Mouse (Mus musculus): ENCODE data around the gene Pip4k2b. TPM values are rescaled to one million over a fixed set of nuclear protein-coding genes. Genes with fewer than 3 reads are reported as not detected.

Gene Pip4k2b
- polyA plus RNA-seq, 1 experiment = 30.1 TPM

DNA sequence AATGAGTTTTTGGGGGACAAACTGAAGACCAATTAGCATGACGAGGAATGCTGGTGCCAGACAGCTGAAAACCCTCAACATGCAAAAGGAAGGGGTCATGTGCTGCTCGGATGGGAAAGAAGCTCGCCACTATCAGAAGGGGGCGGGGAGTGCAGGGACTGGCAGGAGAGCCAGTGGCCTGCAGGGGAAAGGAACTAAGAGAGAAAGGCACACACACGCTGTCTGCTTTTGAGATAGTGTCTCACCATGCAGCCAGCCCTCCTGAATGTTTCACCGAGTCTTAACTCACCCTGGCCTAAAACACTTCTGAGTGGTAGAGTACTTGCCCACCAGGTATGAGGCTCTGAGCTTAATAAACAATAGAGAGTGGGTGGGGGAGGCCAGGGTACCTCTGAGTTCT lies 14.4 kb upstream of the Pip4k2b start:
- Histone ChIP-seq H3K79me2 (ENCODE audit: control insufficient read depth, insufficient read depth) (peaks cover 17% of the 10 kb centered on the region), H3ac (ENCODE audit: control insufficient read depth, insufficient read length) (no peak overlapping the region), H3K4me3 (no peak overlapping the region), H3K4me2 (ENCODE audit: low read depth) (no peak overlapping the region), H3K36me3 (ENCODE audit: control insufficient read depth, insufficient read depth) (peaks cover 47% of the 10 kb centered on the region), H3K27me3 (ENCODE audit: control insufficient read depth, insufficient read depth, insufficient read length) (no peaks in the 10 kb centered on the region)
- TF ChIP-seq CEBPB (IDR thresholded peaks at IDR 0.05; ENCODE audit: insufficient read depth, poor library complexity, severe bottlenecking) (no peak), POLR2AphosphoS2 (IDR thresholded peaks at IDR 0.05; ENCODE audit: insufficient read length, low read depth) (no peak), MAX (IDR thresholded peaks at IDR 0.05; ENCODE audit: low read depth) (no peak), TCF3 (IDR thresholded peaks at IDR 0.05; ENCODE audit: insufficient read length, low read depth) (no peak)

DNA sequence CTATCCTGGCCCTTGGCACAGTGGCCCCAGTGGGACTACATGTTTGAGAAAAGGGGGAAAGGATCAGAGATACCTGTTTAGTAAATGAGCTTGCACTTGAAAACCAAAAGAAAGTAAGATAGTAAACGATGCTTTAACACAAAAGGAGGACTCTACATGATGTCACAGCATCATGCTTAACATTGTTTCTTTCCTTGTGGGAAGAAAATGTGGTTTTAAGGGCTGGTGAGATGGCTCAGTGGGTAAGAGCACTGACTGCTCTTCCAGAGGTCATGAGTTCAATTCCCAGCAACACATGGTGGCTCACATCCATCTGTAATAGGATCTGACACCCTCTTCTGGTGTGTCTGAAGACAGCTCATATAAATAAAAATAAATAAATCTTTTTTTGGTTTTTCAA lies 13.6 kb upstream of the Pip4k2b start:
- H3K4me2 ChIP-seq (ENCODE audit: low read depth) = no peak overlapping the region
- H3K4me3 ChIP-seq = no peak overlapping the region
- peaks cover 54% of the 10 kb centered on the region for H3K36me3 ChIP-seq (ENCODE audit: control insufficient read depth, insufficient read depth)
- no peak for TF ChIP-seq MYOG (IDR thresholded peaks at IDR 0.05; ENCODE audit: control insufficient read depth in 1 of 3, insufficient read depth in 1 of 3, insufficient read length in 2 of 3, low read depth in 2 of 3)
- TF ChIP-seq REST (IDR thresholded peaks at IDR 0.05; ENCODE audit: insufficient read depth, insufficient read length) = no peak
- TF ChIP-seq SRF (IDR thresholded peaks at IDR 0.05; ENCODE audit: control insufficient read depth, insufficient read length, low read depth) = no peak
- no peak for TF ChIP-seq USF1 (IDR thresholded peaks at IDR 0.05; ENCODE audit: low read depth)
- no peak for TF ChIP-seq MYOD1 (IDR thresholded peaks at IDR 0.05; ENCODE audit: control insufficient read depth in 1 of 3, insufficient read length in 2 of 3, low read depth in 2 of 3)
- TF ChIP-seq MAX (IDR thresholded peaks at IDR 0.05; ENCODE audit: low read depth) = no peak
- no peak for TF ChIP-seq POLR2AphosphoS2 (IDR thresholded peaks at IDR 0.05; ENCODE audit: insufficient read length, low read depth)
- no peak for TF ChIP-seq TCF12 (IDR thresholded peaks at IDR 0.05; ENCODE audit: insufficient read depth, poor library complexity, severe bottlenecking)
- no peak for TF ChIP-seq CEBPB (IDR thresholded peaks at IDR 0.05; ENCODE audit: insufficient read depth, poor library complexity, severe bottlenecking)
- TF ChIP-seq E2F4 (IDR thresholded peaks at IDR 0.05; ENCODE audit: insufficient read depth) = no peak
- no peak for TF ChIP-seq TCF3 (IDR thresholded peaks at IDR 0.05; ENCODE audit: insufficient read length, low read depth)
- no peak for TF ChIP-seq POLR2A (IDR thresholded peaks at IDR 0.05; ENCODE audit: insufficient read length, low read depth)
- no peaks in the 10 kb centered on the region for H3K27me3 ChIP-seq (ENCODE audit: control insufficient read depth, insufficient read depth, insufficient read length)
- peaks cover 8% of the 10 kb centered on the region for H3K79me2 ChIP-seq (ENCODE audit: control insufficient read depth, insufficient read depth)
- H3ac ChIP-seq (ENCODE audit: control insufficient read depth, insufficient read length) = no peak overlapping the region

DNA sequence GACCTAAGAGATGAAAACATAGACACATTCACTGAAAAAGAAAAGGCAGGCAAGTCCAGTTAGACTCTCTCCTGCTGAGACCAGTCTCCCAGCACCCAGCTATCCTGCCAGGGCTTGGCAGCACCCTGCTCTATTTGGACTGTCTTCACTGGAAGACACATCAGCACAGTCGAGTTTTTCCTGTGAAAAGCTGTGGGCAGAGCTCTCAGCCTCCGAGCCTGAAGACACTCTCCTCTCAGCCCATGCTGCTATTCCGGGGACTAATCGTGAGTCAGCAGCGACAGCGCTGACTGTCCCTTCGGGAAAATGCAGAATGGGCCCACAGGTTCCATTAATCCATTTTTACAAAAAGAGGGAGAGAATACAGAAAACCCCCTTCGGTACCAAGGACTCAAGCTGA lies 8.8 kb upstream of the Pip4k2b start:
- no peaks in the 10 kb centered on the region for H3K79me2 ChIP-seq (ENCODE audit: control insufficient read depth, insufficient read depth)
- no peak for TF ChIP-seq REST (IDR thresholded peaks at IDR 0.05; ENCODE audit: insufficient read depth, insufficient read length)
- no peak for TF ChIP-seq E2F4 (IDR thresholded peaks at IDR 0.05; ENCODE audit: insufficient read depth)
- TF ChIP-seq SRF (IDR thresholded peaks at IDR 0.05; ENCODE audit: control insufficient read depth, insufficient read length, low read depth) = no peak
- TF ChIP-seq TCF3 (IDR thresholded peaks at IDR 0.05; ENCODE audit: insufficient read length, low read depth) = no peak
- TF ChIP-seq POLR2AphosphoS2 (IDR thresholded peaks at IDR 0.05; ENCODE audit: insufficient read length, low read depth) = no peak
- TF ChIP-seq CEBPB (IDR thresholded peaks at IDR 0.05; ENCODE audit: insufficient read depth, poor library complexity, severe bottlenecking) = no peak
- TF ChIP-seq MAX (IDR thresholded peaks at IDR 0.05; ENCODE audit: low read depth) = no peak
- no peak for TF ChIP-seq MYOG (IDR thresholded peaks at IDR 0.05; ENCODE audit: control insufficient read depth in 1 of 3, insufficient read depth in 1 of 3, insufficient read length in 2 of 3, low read depth in 2 of 3)
- TF ChIP-seq USF1 (IDR thresholded peaks at IDR 0.05; ENCODE audit: low read depth) = no peak
- TF ChIP-seq MYOD1 (IDR thresholded peaks at IDR 0.05; ENCODE audit: control insufficient read depth in 1 of 3, insufficient read length in 2 of 3, low read depth in 2 of 3) = no peak
- TF ChIP-seq POLR2A (IDR thresholded peaks at IDR 0.05; ENCODE audit: insufficient read length, low read depth) = no peak
- no peak for TF ChIP-seq TCF12 (IDR thresholded peaks at IDR 0.05; ENCODE audit: insufficient read depth, poor library complexity, severe bottlenecking)
- H3K36me3 ChIP-seq (ENCODE audit: control insufficient read depth, insufficient read depth) = peaks cover 44% of the 10 kb centered on the region
- no peak overlapping the region for H3K4me2 ChIP-seq (ENCODE audit: low read depth)
- no peak overlapping the region for H3K4me3 ChIP-seq
- H3K27me3 ChIP-seq (ENCODE audit: control insufficient read depth, insufficient read depth, insufficient read length) = no peaks in the 10 kb centered on the region
- H3ac ChIP-seq (ENCODE audit: control insufficient read depth, insufficient read length) = no peak overlapping the region

DNA sequence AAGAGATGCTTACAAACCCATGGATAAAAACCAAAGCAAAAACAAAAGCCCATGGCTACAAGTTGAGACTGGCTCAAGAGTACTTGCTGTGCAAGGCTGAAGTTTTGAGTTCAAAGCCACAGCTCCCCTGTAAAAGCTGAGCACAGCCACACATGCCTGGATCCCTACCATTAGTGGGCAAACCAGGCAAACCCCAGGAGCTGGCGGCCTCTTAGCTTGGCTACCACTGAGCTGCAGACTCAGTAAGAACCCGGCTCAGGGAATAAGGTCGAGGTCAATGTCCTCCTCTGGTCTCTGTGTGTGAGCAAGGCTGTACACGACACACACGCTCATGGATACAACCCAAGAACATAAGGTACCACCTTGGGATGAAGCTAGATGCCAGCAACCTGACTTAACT lies 4.0 kb upstream of the Pip4k2b start:
- Histone ChIP-seq H3K36me3 (ENCODE audit: control insufficient read depth, insufficient read depth) (peaks cover 23% of the 10 kb centered on the region), H3K4me2 (ENCODE audit: low read depth) (no peak overlapping the region), H3K27me3 (ENCODE audit: control insufficient read depth, insufficient read depth, insufficient read length) (no peaks in the 10 kb centered on the region), H3K79me2 (ENCODE audit: control insufficient read depth, insufficient read depth) (peaks cover 8% of the 10 kb centered on the region), H3ac (ENCODE audit: control insufficient read depth, insufficient read length) (no peak overlapping the region), H3K4me3 (no peak overlapping the region)
- TF ChIP-seq TCF3 (IDR thresholded peaks at IDR 0.05; ENCODE audit: insufficient read length, low read depth) (no peak), MYOG (IDR thresholded peaks at IDR 0.05; ENCODE audit: control insufficient read depth in 1 of 3, insufficient read depth in 1 of 3, insufficient read length in 2 of 3, low read depth in 2 of 3) (no peak), TCF12 (IDR thresholded peaks at IDR 0.05; ENCODE audit: insufficient read depth, poor library complexity, severe bottlenecking) (no peak), MYOD1 (IDR thresholded peaks at IDR 0.05; ENCODE audit: control insufficient read depth in 1 of 3, insufficient read length in 2 of 3, low read depth in 2 of 3) (no peak), REST (IDR thresholded peaks at IDR 0.05; ENCODE audit: insufficient read depth, insufficient read length) (no peak), POLR2A (IDR thresholded peaks at IDR 0.05; ENCODE audit: insufficient read length, low read depth) (no peak), SRF (IDR thresholded peaks at IDR 0.05; ENCODE audit: control insufficient read depth, insufficient read length, low read depth) (no peak), MAX (IDR thresholded peaks at IDR 0.05; ENCODE audit: low read depth) (no peak), E2F4 (IDR thresholded peaks at IDR 0.05; ENCODE audit: insufficient read depth) (no peak), USF1 (IDR thresholded peaks at IDR 0.05; ENCODE audit: low read depth) (no peak), CEBPB (IDR thresholded peaks at IDR 0.05; ENCODE audit: insufficient read depth, poor library complexity, severe bottlenecking) (no peak), POLR2AphosphoS2 (IDR thresholded peaks at IDR 0.05; ENCODE audit: insufficient read length, low read depth) (no peak)

DNA sequence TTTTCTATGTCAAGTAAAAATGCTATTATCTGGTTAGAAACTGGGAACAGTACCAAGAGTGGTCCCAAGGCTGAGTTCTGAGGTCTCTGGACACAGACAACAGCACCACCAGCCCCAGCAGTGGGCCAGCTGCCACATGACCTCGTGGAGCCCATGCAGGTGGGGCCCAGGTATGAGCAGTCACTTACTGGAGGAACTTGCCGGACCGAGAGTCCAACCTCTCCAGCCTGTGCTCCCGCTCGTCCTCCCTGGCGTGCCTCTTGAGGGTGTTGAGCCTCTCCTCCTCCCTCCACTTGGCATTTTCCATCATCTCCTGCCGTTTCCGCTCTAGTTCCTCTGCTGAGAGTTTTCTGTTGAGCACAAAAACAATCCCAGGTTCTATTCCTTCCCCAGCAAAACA lies 3.3 kb upstream of the Pip4k2b start:
- Histone ChIP-seq H3K36me3 (ENCODE audit: control insufficient read depth, insufficient read depth) (peaks cover 17% of the 10 kb centered on the region), H3K27me3 (ENCODE audit: control insufficient read depth, insufficient read depth, insufficient read length) (no peaks in the 10 kb centered on the region)

More for the DNA sequence above, 3.3 kb upstream of the Pip4k2b start:
- H3ac ChIP-seq (ENCODE audit: control insufficient read depth, insufficient read length) = no peak overlapping the region
- no peak overlapping the region for H3K4me2 ChIP-seq (ENCODE audit: low read depth)
- peaks cover 15% of the 10 kb centered on the region for H3K79me2 ChIP-seq (ENCODE audit: control insufficient read depth, insufficient read depth)
- no peak overlapping the region for H3K4me3 ChIP-seq
- TF ChIP-seq USF1 (IDR thresholded peaks at IDR 0.05; ENCODE audit: low read depth) = no peak
- no peak for TF ChIP-seq MAX (IDR thresholded peaks at IDR 0.05; ENCODE audit: low read depth)
- TF ChIP-seq POLR2AphosphoS2 (IDR thresholded peaks at IDR 0.05; ENCODE audit: insufficient read length, low read depth) = no peak
- no peak for TF ChIP-seq REST (IDR thresholded peaks at IDR 0.05; ENCODE audit: insufficient read depth, insufficient read length)

Measured in myocyte (in vitro differentiated cells).